Mouse (Mus musculus) neural tube, embryonic 12.5 days (tissue): ENCODE measurements around the gene Fgf12. TPM values are rescaled to one million over a fixed set of nuclear protein-coding genes. Genes with fewer than 3 reads are reported as not detected.

Experiments used
- ATAC-seq: fragments of 200-750 bp; cut with Nextera tagmentation; 2 replicates; pipeline ENCODE4 v1.8.0; 2017; ENCODE audit warnings: low read depth, mild to moderate bottlenecking, moderate TSS enrichment, moderate library complexity; ENCODE audit not compliant: low FRiP score
- H3K27ac ChIP-seq: fragments of 300-500 bp; sonication (generic); 2 replicates; pipeline ENCODE4 v1.5.1; 2016
- H3K27me3 ChIP-seq: fragments of 300-500 bp; sonication (generic); replicated peaks from 2 replicates; pipeline ENCODE4 v1.6.1; 2016; ENCODE audit warnings: mild to moderate bottlenecking
- H3K36me3 ChIP-seq: fragments of 300-500 bp; sonication (generic); 2 replicates; pipeline ENCODE4 v1.6.1; 2016; ENCODE audit warnings: mild to moderate bottlenecking
- H3K4me1 ChIP-seq: fragments of 300-500 bp; sonication (generic); 2 replicates; pipeline ENCODE4 v1.6.1; 2016
- H3K4me2 ChIP-seq: fragments of 300-500 bp; sonication (generic); replicated peaks from 2 replicates; pipeline ENCODE4 v1.6.1; 2016; ENCODE audit warnings: mild to moderate bottlenecking
- H3K4me3 ChIP-seq: fragments of 300-500 bp; sonication (generic); 2 replicates; pipeline ENCODE4 v1.5.1; 2016
- H3K9ac ChIP-seq: fragments of 300-500 bp; sonication (generic); 2 replicates; pipeline ENCODE4 v1.6.1; 2016; ENCODE audit warnings: mild to moderate bottlenecking
- H3K9me3 ChIP-seq: fragments of 300-500 bp; sonication (generic); 2 replicates; pipeline ENCODE4 v1.6.1; 2016; ENCODE audit warnings: mild to moderate bottlenecking
- WGBS: fragments of 180-500 bp; shearing (Covaris S2); methylation state at CpG from one replicate; pipeline ENCODE4 v1.1.7; 2016; 5-methylcytosine and 5-hydroxymethylcytosine counted together
- polyA plus RNA-seq: library from polyadenylated mRNA; unstranded; fragments of >200 nt; fragmentation: Nextera tagmentation; extraction: Ambion mirVana; gene quantifications from 2 replicates; pipeline ENCODE4 v1.2.1, GENCODE M21; 2016

The Fgf12 gene
- polyA plus RNA-seq, 1 experiment from 2014 or later = 18.5 TPM

- no peak for ATAC-seq
- Histone ChIP-seq H3K27me3 (no peaks in the 10 kb centered on the region), H3K9ac (no peak overlapping the region), H3K27ac (no peak overlapping the region), H3K36me3 (no peaks in the 10 kb centered on the region), H3K4me2 (no peak overlapping the region), H3K4me1 (no peaks in the 10 kb centered on the region), H3K9me3 (no peaks in the 10 kb centered on the region), H3K4me3 (no peak overlapping the region)
- WGBS = 89% methylated on average over 13 of the region's 13 CpGs
Measured at GRCm38 (mm10) chr16:28596112-28596511, 156.8 kb downstream of the Fgf12 start.

GRCm38 (mm10) chr16:28593075-28593915 lies 159.6 kb downstream of the Fgf12 start:
- Histone ChIP-seq H3K9me3 (no peaks in the 10 kb centered on the region), H3K36me3 (no peaks in the 10 kb centered on the region), H3K4me2 (peak overlapping the region; percentile 56), H3K27me3 (no peaks in the 10 kb centered on the region), H3K4me1 (no peaks in the 10 kb centered on the region), H3K4me3 (no peak overlapping the region), H3K9ac (no peak overlapping the region), H3K27ac (no peak overlapping the region)
- WGBS = 29% methylated on average over 26 of the region's 26 CpGs
- ATAC-seq = peak; percentile 53; the same call in 1 of the 2 replicates

- Histone ChIP-seq H3K4me2 (no peak overlapping the region), H3K4me1 (no peaks in the 10 kb centered on the region), H3K27ac (no peak overlapping the region), H3K9me3 (no peaks in the 10 kb centered on the region), H3K9ac (no peak overlapping the region), H3K4me3 (no peak overlapping the region), H3K36me3 (no peaks in the 10 kb centered on the region), H3K27me3 (no peaks in the 10 kb centered on the region)
- 96% methylated on average over 6 of the region's 6 CpGs for WGBS
- no peak for ATAC-seq
Measured at GRCm38 (mm10) chr16:28592466-28592865, 160.4 kb downstream of the Fgf12 start.

GRCm38 (mm10) chr16:28591583-28591982 lies 161.3 kb downstream of the Fgf12 start:
- 77% methylated on average over 9 of the region's 9 CpGs for WGBS
- Histone ChIP-seq H3K4me1 (no peaks in the 10 kb centered on the region), H3K27ac (no peak overlapping the region), H3K9ac (no peak overlapping the region), H3K27me3 (no peaks in the 10 kb centered on the region), H3K9me3 (no peaks in the 10 kb centered on the region), H3K36me3 (no peaks in the 10 kb centered on the region), H3K4me2 (no peak overlapping the region), H3K4me3 (no peak overlapping the region)
- no peak for ATAC-seq

GRCm38 (mm10) chr16:28572212-28572611 lies 180.7 kb downstream of the Fgf12 start:
- Histone ChIP-seq H3K4me3 (no peak overlapping the region), H3K4me2 (no peak overlapping the region), H3K27ac (no peak overlapping the region), H3K27me3 (0 out of 2 replicates have a peak, but pooled peaks cover 3% of the 10 kb centered on the region), H3K4me1 (no peaks in the 10 kb centered on the region), H3K36me3 (no peaks in the 10 kb centered on the region), H3K9me3 (no peaks in the 10 kb centered on the region), H3K9ac (no peak overlapping the region)
- ATAC-seq = no peak
- WGBS = 61% methylated on average over 3 of the region's 3 CpGs

- Histone ChIP-seq H3K4me1 (peaks cover 3% of the 10 kb centered on the region; the same call in 1 of the 2 replicates), H3K4me3 (peak overlapping the region; percentile 66), H3K36me3 (no peaks in the 10 kb centered on the region), H3K9ac (peak overlapping the region; percentile 59), H3K9me3 (no peaks in the 10 kb centered on the region), H3K27ac (no peak overlapping the region), H3K27me3 (peaks cover 27% of the 10 kb centered on the region), H3K4me2 (peak overlapping the region; percentile 100)
- ATAC-seq = peak; percentile 83
- WGBS = under 1% methylated on average over 58 of the region's 58 CpGs
Measured at GRCm38 (mm10) chr16:28564716-28565217, 188.1 kb downstream of the Fgf12 start.

- no peaks in the 10 kb centered on the region for H3K36me3 ChIP-seq
- H3K4me3 ChIP-seq = peak overlapping the region; percentile 66
- WGBS = 1% methylated on average over 45 of the region's 45 CpGs
- peaks cover 27% of the 10 kb centered on the region for H3K27me3 ChIP-seq
- H3K9ac ChIP-seq = peak overlapping the region; percentile 59
- peaks cover 3% of the 10 kb centered on the region; the same call in 1 of the 2 replicates for H3K4me1 ChIP-seq
- no peaks in the 10 kb centered on the region for H3K9me3 ChIP-seq
- H3K27ac ChIP-seq = no peak overlapping the region
- ATAC-seq = peak; percentile 78
- H3K4me2 ChIP-seq = peak overlapping the region; percentile 100
Measured at GRCm38 (mm10) chr16:28564075-28564715, 188.7 kb downstream of the Fgf12 start.

GRCm38 (mm10) chr16:28562847-28563246 lies 190.0 kb downstream of the Fgf12 start:
- 82% methylated on average over 6 of the region's 6 CpGs for WGBS
- no peaks in the 10 kb centered on the region for H3K36me3 ChIP-seq
- H3K9me3 ChIP-seq = no peaks in the 10 kb centered on the region
- no peak for ATAC-seq
- peaks cover 3% of the 10 kb centered on the region; the same call in 1 of the 2 replicates for H3K4me1 ChIP-seq
- H3K27me3 ChIP-seq = peaks cover 25% of the 10 kb centered on the region
- H3K4me3 ChIP-seq = no peak overlapping the region
- no peak overlapping the region for H3K27ac ChIP-seq
- H3K4me2 ChIP-seq = no peak overlapping the region
- H3K9ac ChIP-seq = no peak overlapping the region

- H3K27me3 ChIP-seq = no peaks in the 10 kb centered on the region
- no peak for ATAC-seq
- no peak overlapping the region for H3K4me2 ChIP-seq
- H3K27ac ChIP-seq = no peak overlapping the region
- H3K9ac ChIP-seq = no peak overlapping the region
- H3K36me3 ChIP-seq = no peaks in the 10 kb centered on the region
- H3K4me1 ChIP-seq = no peaks in the 10 kb centered on the region
- WGBS = 88% methylated on average over 10 of the region's 10 CpGs
- H3K9me3 ChIP-seq = no peaks in the 10 kb centered on the region
- H3K4me3 ChIP-seq = no peak overlapping the region
Measured at GRCm38 (mm10) chr16:28555219-28555618, 197.6 kb downstream of the Fgf12 start.

GRCm38 (mm10) chr16:28539423-28539822 lies 213.4 kb downstream of the Fgf12 start:
- H3K27ac ChIP-seq = no peak overlapping the region
- no peak overlapping the region for H3K4me3 ChIP-seq
- ATAC-seq = no peak
- H3K4me1 ChIP-seq = no peaks in the 10 kb centered on the region
- no peaks in the 10 kb centered on the region for H3K36me3 ChIP-seq
- no peaks in the 10 kb centered on the region for H3K9me3 ChIP-seq
- WGBS = 84% methylated on average over 3 of the region's 3 CpGs
- no peak overlapping the region for H3K9ac ChIP-seq
- H3K4me2 ChIP-seq = no peak overlapping the region
- no peaks in the 10 kb centered on the region for H3K27me3 ChIP-seq

- Histone ChIP-seq H3K9ac (no peak overlapping the region), H3K4me1 (no peaks in the 10 kb centered on the region), H3K4me2 (peak overlapping the region; percentile 56), H3K27me3 (no peaks in the 10 kb centered on the region), H3K36me3 (no peaks in the 10 kb centered on the region), H3K4me3 (peak overlapping the region; percentile 20), H3K9me3 (no peaks in the 10 kb centered on the region), H3K27ac (no peak overlapping the region)
- ATAC-seq = peak; percentile 90
- 32% methylated on average over 21 of the region's 21 CpGs for WGBS
Measured at GRCm38 (mm10) chr16:28517596-28518524, 235.0 kb downstream of the Fgf12 start.
